Mouse (Mus musculus) MEL (cell line): ENCODE measurements around the gene Galnt10.

ENCODE experiments used
- CTCF ChIP-seq, 3 experiments: IDR thresholded peaks in 2 of 3; conservative IDR thresholded peaks in 1 of 3; 2 replicates each; pipeline ENCODE4 v1.5.1; 2011 to 2012; ENCODE audit warnings: low read length in 3 of 3, low read depth in 2 of 3, mild to moderate bottlenecking in 2 of 3, improper control_type of control experiment in 1 of 3, inconsistent platforms in 1 of 3, mixed read lengths in 1 of 3, moderate library complexity in 1 of 3; ENCODE audit not compliant: control insufficient read depth in 1 of 3, insufficient read depth in 1 of 3, poor library complexity in 1 of 3, severe bottlenecking in 1 of 3
- EP300 ChIP-seq, 2 experiments: IDR thresholded peaks; 2 replicates each; pipeline ENCODE4 v1.6.1; 2011; ENCODE audit warnings: improper control_type of control experiment in 2 of 2, low read length in 2 of 2, low read depth in 1 of 2, mild to moderate bottlenecking in 1 of 2
- MAZ ChIP-seq: IDR thresholded peaks from 2 replicates; pipeline ENCODE4 v1.6.1; 2012; ENCODE audit warnings: low read depth, mild to moderate bottlenecking, inconsistent platforms, low read length, improper control_type of control experiment
- RAD21 ChIP-seq: IDR thresholded peaks from 2 replicates; pipeline ENCODE4 v1.6.1; 2011; ENCODE audit warnings: mild to moderate bottlenecking, low read depth, low read length, improper control_type of control experiment
- TCF12 ChIP-seq: IDR thresholded peaks from 2 replicates; pipeline ENCODE4 v1.6.1; 2014; ENCODE audit warnings: low read depth, mild to moderate bottlenecking, inconsistent platforms, low read length, improper control_type of control experiment, moderate library complexity

DNA sequence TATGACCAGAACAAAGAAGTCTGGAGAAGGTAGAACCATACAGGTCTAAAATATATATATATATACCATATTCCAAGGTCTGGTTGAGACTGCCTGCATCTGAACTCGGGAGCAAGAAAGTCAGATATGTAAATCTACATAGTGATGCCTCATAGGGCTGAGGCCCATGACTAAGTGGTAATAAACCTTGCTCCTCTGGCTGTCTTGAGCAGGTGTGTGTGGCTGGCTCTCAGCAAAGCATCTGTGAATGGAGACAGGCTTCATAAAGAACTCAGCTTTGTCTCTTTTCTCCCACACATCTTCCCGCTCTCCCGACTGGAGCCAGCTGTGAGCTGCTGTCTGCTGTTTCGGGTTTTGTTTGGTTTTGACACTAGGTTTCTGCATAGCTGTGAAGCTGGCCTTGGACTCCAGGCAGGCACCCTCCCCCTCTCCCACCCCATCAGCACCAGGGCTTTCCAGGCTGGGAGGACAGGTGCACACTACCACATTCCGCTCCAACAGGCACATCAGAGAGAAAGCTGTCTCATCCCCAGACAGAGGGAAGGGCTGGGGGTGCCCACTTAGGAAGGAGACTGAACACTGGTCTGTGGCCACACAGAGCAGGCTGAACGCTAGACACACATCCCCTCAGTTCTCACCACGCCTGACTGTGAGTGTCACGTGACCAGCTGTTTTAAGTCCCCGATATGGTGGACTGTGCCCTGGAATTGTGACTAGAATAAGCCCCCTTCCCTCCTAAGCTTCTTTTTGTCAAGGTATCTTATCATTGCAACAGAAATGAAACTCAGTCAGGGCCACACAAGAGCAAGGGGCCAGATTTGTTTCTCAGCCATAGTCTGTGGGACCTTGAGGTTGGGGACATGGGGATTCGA, 87.4 kb downstream of the Galnt10 start:
- no peak for TF ChIP-seq MAZ
- no peak for TF ChIP-seq RAD21
- no peak for TF ChIP-seq CTCF (IDR thresholded peaks at IDR 0.05 in 2 of 3, conservative IDR thresholded peaks at IDR 0.05 in 1 of 3; ENCODE audit: control insufficient read depth in 1 of 3, insufficient read depth in 1 of 3, low read depth in 2 of 3, low read length in 3 of 3, poor library complexity in 1 of 3, severe bottlenecking in 1 of 3)
- no peak for TF ChIP-seq EP300 (IDR thresholded peaks at IDR 0.05; ENCODE audit: low read depth in 1 of 2, low read length in 2 of 2)
- no peak for TF ChIP-seq TCF12
